Mouse (Mus musculus) gastrocnemius, postnatal 4 days (tissue): ENCODE data around the gene Npm1. TPM values are rescaled to one million over a fixed set of nuclear protein-coding genes. Genes with fewer than 3 reads are reported as not detected.

Experiments
- DNase-seq, 2 experiments: peaks; one replicate each; pipeline ENCODE4 v3.0.0; 2021 to 2022; ENCODE audit warnings: low spot score in 2 of 2, mixed read lengths in 2 of 2
- total RNA-seq, 2 experiments: library from RNA; stranded (reverse); gene quantifications; 2 replicates each; pipeline ENCODE4 v1.2.3; 2021

The Npm1 gene
- total RNA-seq, 2 experiments from 2014 or later, result 331 to 334 TPM

DNA sequence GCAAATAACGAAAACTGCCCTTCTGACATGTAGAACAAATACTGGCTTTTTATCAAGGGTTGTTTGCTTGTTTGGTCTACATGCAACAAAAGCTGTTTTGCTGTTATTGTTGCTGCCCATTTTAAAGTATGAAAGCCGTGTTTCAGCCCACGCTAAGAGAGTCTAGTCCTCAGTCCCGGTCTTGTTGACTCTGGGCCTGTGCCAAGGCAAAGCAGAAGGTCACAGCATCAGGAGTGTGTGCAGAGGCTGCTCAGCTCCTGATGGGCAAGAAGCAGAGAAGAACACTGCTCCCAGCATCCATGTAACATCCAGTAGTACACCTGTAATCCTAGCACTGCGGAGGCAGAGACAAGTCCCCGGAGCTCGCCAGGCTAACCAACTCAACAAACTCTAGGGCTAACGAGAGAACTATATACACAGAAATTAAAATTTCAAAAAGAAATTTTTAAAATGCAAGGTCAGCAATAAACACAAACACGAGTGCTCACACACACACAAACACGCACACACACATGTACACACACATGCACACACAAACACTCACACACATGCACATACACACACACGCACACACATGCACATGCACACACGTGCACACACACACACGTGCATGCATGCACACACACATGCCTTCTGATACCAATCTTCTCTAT, 59.6 kb downstream of the Npm1 start:
- no peak for DNase-seq

Other genes starting within 250 kb of the Npm1 start
- 10 to 100 TPM; 19.9 to 21.2 TPM for gene Fgf18, start 15.8 kb downstream of the Npm1 start, total RNA-seq
- gene Tlx3, start 40.4 kb upstream of the Npm1 start, total RNA-seq, result not detected
- under 1 TPM in 1 of 2 experiments, not detected in 1; 0.49 TPM for gene Gm12117, start 113.5 kb upstream of the Npm1 start, total RNA-seq